Mouse (Mus musculus) limb, embryonic 15.5 days (tissue): ENCODE results near the gene Card9. TPM values are rescaled to one million over a fixed set of nuclear protein-coding genes. Genes with fewer than 3 reads are reported as not detected.

Source experiments
- ATAC-seq: fragments of 200-750 bp; cut with Nextera tagmentation; 2 replicates; pipeline ENCODE4 v1.8.0; 2017; ENCODE audit warnings: low read depth, moderate TSS enrichment; ENCODE audit not compliant: insufficient number of reproducible peaks, low FRiP score, low TSS enrichment
- H3K27ac ChIP-seq: fragments of 300-500 bp; sonication (generic); 2 replicates; pipeline ENCODE4 v1.5.1; 2015; ENCODE audit warnings: moderate library complexity, mild to moderate bottlenecking, inconsistent platforms
- H3K27me3 ChIP-seq: fragments of 300-500 bp; sonication (generic); 2 replicates; pipeline ENCODE4 v1.6.1; 2015; ENCODE audit warnings: inconsistent platforms
- H3K36me3 ChIP-seq: fragments of 300-500 bp; sonication (generic); 2 replicates; pipeline ENCODE4 v1.6.1; 2015; ENCODE audit warnings: inconsistent platforms
- H3K4me1 ChIP-seq: fragments of 300-500 bp; sonication (generic); 2 replicates; pipeline ENCODE4 v1.6.1; 2015; ENCODE audit warnings: inconsistent platforms
- H3K4me2 ChIP-seq: fragments of 300-500 bp; sonication (generic); 2 replicates; pipeline ENCODE4 v1.6.1; 2015; ENCODE audit warnings: mild to moderate bottlenecking, inconsistent platforms
- H3K4me3 ChIP-seq: fragments of 300-500 bp; sonication (generic); 2 replicates; pipeline ENCODE4 v1.5.1; 2015; ENCODE audit warnings: mild to moderate bottlenecking, inconsistent platforms
- H3K9ac ChIP-seq: fragments of 300-500 bp; sonication (generic); 2 replicates; pipeline ENCODE4 v1.6.1; 2015; ENCODE audit warnings: inconsistent platforms
- H3K9me3 ChIP-seq: fragments of 300-500 bp; sonication (generic); 2 replicates; pipeline ENCODE4 v1.6.1; 2016; ENCODE audit warnings: inconsistent platforms
- WGBS: fragments of 180-500 bp; shearing (Covaris S2); methylation state at CpG from one replicate; pipeline ENCODE4 v1.1.7; 2015; 5-methylcytosine and 5-hydroxymethylcytosine counted together
- polyA plus RNA-seq: library from polyadenylated mRNA; unstranded; fragments of >200 nt; fragmentation: Nextera tagmentation; extraction: Ambion mirVana; gene quantifications from 2 replicates; pipeline ENCODE4 v1.2.1, GENCODE M21; 2015

The Card9 gene
- polyA plus RNA-seq, 1 experiment from 2014 or later: 1.1 TPM

DNA sequence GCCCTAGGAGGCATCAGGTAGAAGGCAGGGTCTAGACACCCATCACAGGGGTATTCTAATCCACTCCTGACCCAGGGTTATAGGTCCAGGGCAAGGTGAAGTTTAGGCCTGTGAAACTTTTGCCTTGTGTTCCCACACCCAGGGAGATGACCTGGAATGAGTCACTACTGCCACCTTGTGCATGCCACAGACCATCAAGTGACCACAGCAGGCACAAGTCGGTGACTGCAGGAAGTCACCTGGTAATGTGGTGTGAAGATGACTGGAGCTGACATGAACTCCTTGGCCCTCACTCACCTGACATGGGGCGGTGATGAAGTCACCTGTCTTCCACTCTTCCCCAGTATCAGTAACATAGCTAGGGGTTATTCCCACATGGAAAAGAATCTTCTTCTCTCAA, 47.9 kb downstream of the Card9 start:
- Histone ChIP-seq H3K4me1 (peaks cover 57% of the 10 kb centered on the region), H3K9me3 (no peaks in the 10 kb centered on the region), H3K4me3 (no peak overlapping the region), H3K36me3 (no peaks in the 10 kb centered on the region), H3K27ac (no peak overlapping the region), H3K4me2 (no peak overlapping the region), H3K9ac (no peak overlapping the region), H3K27me3 (no peaks in the 10 kb centered on the region)
- 62% methylated on average over 2 of the region's 2 CpGs for WGBS
- no peak for ATAC-seq

DNA sequence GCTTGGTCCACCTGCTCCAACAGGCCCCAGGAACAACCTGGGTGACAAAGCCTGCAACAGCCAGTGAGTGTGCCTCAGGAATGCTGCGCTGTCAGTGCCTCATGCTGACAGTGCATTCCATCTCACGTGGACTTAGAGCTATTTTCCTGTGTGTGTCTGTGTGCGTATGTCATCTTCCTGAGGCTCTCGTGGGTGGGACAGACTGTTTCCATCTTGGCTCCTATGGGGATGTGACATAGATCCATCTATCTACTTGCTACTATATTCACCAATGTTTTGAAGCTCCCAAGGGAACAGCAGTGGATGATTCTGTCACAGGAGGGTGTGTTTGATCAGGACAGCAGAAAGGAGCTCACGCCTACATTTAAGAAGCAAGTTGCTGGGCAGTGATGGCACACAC, 48.8 kb downstream of the Card9 start:
- Histone ChIP-seq H3K27ac (no peak overlapping the region), H3K27me3 (no peaks in the 10 kb centered on the region), H3K9ac (no peak overlapping the region), H3K4me2 (no peak overlapping the region), H3K36me3 (no peaks in the 10 kb centered on the region), H3K4me3 (no peak overlapping the region), H3K9me3 (no peaks in the 10 kb centered on the region), H3K4me1 (peaks cover 49% of the 10 kb centered on the region)
- ATAC-seq: no peak
- WGBS: 68% methylated on average over 5 of the region's 5 CpGs

DNA sequence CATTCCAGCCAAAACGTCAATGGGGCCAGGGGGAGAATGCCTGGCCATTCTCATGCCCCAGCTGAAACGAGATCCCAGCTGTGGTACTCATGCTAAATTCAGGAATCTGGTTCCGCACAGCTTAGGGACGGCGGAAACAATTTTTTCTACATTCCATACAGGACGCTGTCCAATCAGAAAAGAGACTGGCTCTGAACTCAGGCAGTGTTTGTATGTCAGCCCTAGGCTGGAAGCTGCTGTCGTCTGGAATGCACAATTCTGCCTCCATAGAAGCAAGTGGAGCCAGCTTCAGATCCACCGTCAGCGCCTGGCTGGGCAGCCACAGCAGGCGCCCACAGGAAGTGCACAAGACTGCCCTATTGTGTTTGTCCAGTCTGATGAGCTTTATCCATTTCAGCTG, 51.0 kb downstream of the Card9 start:
- Histone ChIP-seq H3K4me2 (no peak overlapping the region), H3K9ac (no peak overlapping the region), H3K36me3 (no peaks in the 10 kb centered on the region), H3K9me3 (no peaks in the 10 kb centered on the region), H3K27me3 (no peaks in the 10 kb centered on the region), H3K27ac (peak overlapping the region; percentile 79), H3K4me1 (peaks cover 32% of the 10 kb centered on the region), H3K4me3 (no peak overlapping the region)
- peak; percentile 81 for ATAC-seq
- 6% methylated on average over 10 of the region's 10 CpGs for WGBS

- H3K27me3 ChIP-seq: no peaks in the 10 kb centered on the region
- no peak overlapping the region for H3K9ac ChIP-seq
- no peaks in the 10 kb centered on the region for H3K36me3 ChIP-seq
- ATAC-seq: no peak
- WGBS: 84% methylated on average over 3 of the region's 3 CpGs
- H3K4me2 ChIP-seq: no peak overlapping the region
- no peaks in the 10 kb centered on the region for H3K9me3 ChIP-seq
- H3K4me3 ChIP-seq: no peak overlapping the region
- H3K4me1 ChIP-seq: peaks cover 15% of the 10 kb centered on the region
- H3K27ac ChIP-seq: no peak overlapping the region
Observed at GRCm38 (mm10) chr2:26306702-26307101, 54.0 kb downstream of the Card9 start.

- no peak overlapping the region for H3K9ac ChIP-seq
- no peak overlapping the region for H3K4me3 ChIP-seq
- no peak for ATAC-seq
- H3K36me3 ChIP-seq: no peaks in the 10 kb centered on the region
- H3K4me1 ChIP-seq: peaks cover 17% of the 10 kb centered on the region
- H3K4me2 ChIP-seq: no peak overlapping the region
- H3K9me3 ChIP-seq: no peaks in the 10 kb centered on the region
- 63% methylated on average over 2 of the region's 2 CpGs for WGBS
- no peak overlapping the region for H3K27ac ChIP-seq
- H3K27me3 ChIP-seq: no peaks in the 10 kb centered on the region
Observed at GRCm38 (mm10) chr2:26305555-26305954, 55.2 kb downstream of the Card9 start.

DNA sequence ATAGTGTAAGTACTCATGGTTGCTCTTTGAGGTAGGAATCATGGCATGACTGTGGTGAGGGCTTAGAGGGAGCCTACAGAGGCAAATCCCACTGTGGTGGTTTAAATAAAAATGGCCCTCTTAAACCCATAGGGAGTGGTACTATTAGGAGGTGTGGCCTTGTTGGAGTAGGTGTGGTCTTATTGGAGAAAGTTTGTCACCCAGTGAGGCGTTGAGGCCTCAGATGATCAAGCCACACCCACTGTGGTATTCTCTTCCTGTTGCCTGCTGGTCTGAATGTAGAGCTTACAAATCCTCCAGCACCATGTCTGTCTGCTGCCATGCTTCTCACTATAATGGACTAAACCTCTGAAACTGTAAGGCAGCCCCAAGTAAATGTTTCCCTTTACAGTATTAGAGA, 56.0 kb downstream of the Card9 start:
- H3K9ac ChIP-seq: no peak overlapping the region
- H3K4me2 ChIP-seq: no peak overlapping the region
- 63% methylated on average over 1 of the region's 1 CpGs for WGBS
- H3K4me1 ChIP-seq: peaks cover 20% of the 10 kb centered on the region
- H3K27ac ChIP-seq: no peak overlapping the region
- H3K4me3 ChIP-seq: no peak overlapping the region
- 0 out of 2 replicates have a peak, but pooled peaks cover 2% of the 10 kb centered on the region for H3K27me3 ChIP-seq
- no peaks in the 10 kb centered on the region for H3K9me3 ChIP-seq
- ATAC-seq: no peak
- no peaks in the 10 kb centered on the region for H3K36me3 ChIP-seq

Other genes with a start within 250 kb of the Card9 start
- 5.5 TPM in 2 replicates for gene Nacc2, start 237.7 kb downstream of the Card9 start, polyA plus RNA-seq
- gene Lhx3, start 152.6 kb downstream of the Card9 start, polyA plus RNA-seq: not detected in 2 replicates
- gene Qsox2, start 123.4 kb downstream of the Card9 start, polyA plus RNA-seq: 18.2 and 20.7 TPM in 2 replicates
- gene Ccdc187, start 66.4 kb downstream of the Card9 start, polyA plus RNA-seq: 0.05 and 0.06 TPM in 2 replicates
- gene Gpsm1, start 45.4 kb downstream of the Card9 start, polyA plus RNA-seq: 40.7 and 41.8 TPM in 2 replicates
- 25.4 TPM in 2 replicates for gene Dnlz, start 8.8 kb downstream of the Card9 start, polyA plus RNA-seq
- 23.7 and 25.8 TPM in 2 replicates for gene Snapc4, start 19.7 kb upstream of the Card9 start, polyA plus RNA-seq
- 111 and 121 TPM in 2 replicates for gene Entr1, start 28.4 kb upstream of the Card9 start, polyA plus RNA-seq
- gene Pmpca, start 28.4 kb upstream of the Card9 start, polyA plus RNA-seq: 91.1 and 95.2 TPM in 2 replicates
- 17.1 and 19.6 TPM in 2 replicates for gene Inpp5e, start 48.3 kb upstream of the Card9 start, polyA plus RNA-seq
- gene Sec16a, start 84.3 kb upstream of the Card9 start, polyA plus RNA-seq: 26.2 and 30.5 TPM in 2 replicates
- 23.1 and 24.3 TPM in 2 replicates for gene Notch1, start 155.7 kb upstream of the Card9 start, polyA plus RNA-seq
- 107 and 122 TPM in 2 replicates for gene Egfl7, start 219.1 kb upstream of the Card9 start, polyA plus RNA-seq
- gene Gm20532, start 225.7 kb upstream of the Card9 start, polyA plus RNA-seq: 0.24 TPM in 1 of 2 replicates, not detected in the other
- gene Agpat2, start 243.5 kb upstream of the Card9 start, polyA plus RNA-seq: 31.5 and 36.3 TPM in 2 replicates